Mouse (Mus musculus) hindbrain, embryonic 16.5 days (tissue): ENCODE results near the gene Ptpra. TPM values are rescaled to one million over a fixed set of nuclear protein-coding genes. Genes with fewer than 3 reads are reported as not detected.
"Not testable (repeated sequence)": the region's sequence is repeated elsewhere in the genome, so short reads cannot be mapped to it uniquely, and the experiment has no call there.

Experiments used
- ATAC-seq: fragments of 200-750 bp; cut with Nextera tagmentation; 2 replicates; pipeline ENCODE4 v1.8.0; 2017; ENCODE audit warnings: moderate TSS enrichment, moderate library complexity
- H3K27ac ChIP-seq: fragments of 300-500 bp; sonication (generic); 2 replicates; pipeline ENCODE4 v1.5.1; 2014; ENCODE audit warnings: low read depth, mild to moderate bottlenecking, control low read depth, low read length, moderate library complexity
- H3K27me3 ChIP-seq: fragments of 300-500 bp; sonication (generic); replicated peaks from 2 replicates; pipeline ENCODE4 v1.6.1; 2014; ENCODE audit warnings: low read length; ENCODE audit not compliant: control insufficient read depth, insufficient read depth
- H3K36me3 ChIP-seq: fragments of 300-500 bp; sonication (generic); 2 replicates; pipeline ENCODE4 v1.6.1; 2014; ENCODE audit warnings: mild to moderate bottlenecking, low read length, moderate library complexity, mixed read lengths; ENCODE audit not compliant: control insufficient read depth, insufficient read depth
- H3K4me1 ChIP-seq: fragments of 300-500 bp; sonication (generic); 2 replicates; pipeline ENCODE4 v1.6.1; 2014; ENCODE audit warnings: low read depth, low read length; ENCODE audit not compliant: control insufficient read depth, insufficient read depth
- H3K4me2 ChIP-seq: fragments of 300-500 bp; sonication (generic); 2 replicates; pipeline ENCODE4 v1.6.1; 2014; ENCODE audit warnings: mild to moderate bottlenecking, low read length, control low read depth, moderate library complexity
- H3K4me3 ChIP-seq: fragments of 300-500 bp; sonication (generic); 2 replicates; pipeline ENCODE4 v1.5.1; 2014; ENCODE audit warnings: mild to moderate bottlenecking, low read length, control low read depth, moderate library complexity
- H3K9ac ChIP-seq: fragments of 300-500 bp; sonication (generic); 2 replicates; pipeline ENCODE4 v1.6.1; 2014; ENCODE audit warnings: low read depth, mild to moderate bottlenecking, control low read depth, low read length, moderate library complexity
- H3K9me3 ChIP-seq: fragments of 300-500 bp; sonication (generic); 2 replicates; pipeline ENCODE4 v1.6.1; 2014; ENCODE audit warnings: mild to moderate bottlenecking, low read length, moderate library complexity; ENCODE audit not compliant: control insufficient read depth
- WGBS: fragments of 180-500 bp; shearing (Covaris S2); extraction: QIAGEN DNeasy Blood & Tissue Kit; methylation state at CpG from one replicate; pipeline ENCODE4 v1.1.7; 2014; 5-methylcytosine and 5-hydroxymethylcytosine counted together
- polyA plus RNA-seq: library from polyadenylated mRNA; unstranded; fragments of >200 nt; fragmentation: Nextera tagmentation; extraction: Ambion mirVana; gene quantifications from 2 replicates; pipeline ENCODE4 v1.2.1, GENCODE M21; 2015

The Ptpra gene
- polyA plus RNA-seq, 1 experiment from 2014 or later = 134 TPM

DNA sequence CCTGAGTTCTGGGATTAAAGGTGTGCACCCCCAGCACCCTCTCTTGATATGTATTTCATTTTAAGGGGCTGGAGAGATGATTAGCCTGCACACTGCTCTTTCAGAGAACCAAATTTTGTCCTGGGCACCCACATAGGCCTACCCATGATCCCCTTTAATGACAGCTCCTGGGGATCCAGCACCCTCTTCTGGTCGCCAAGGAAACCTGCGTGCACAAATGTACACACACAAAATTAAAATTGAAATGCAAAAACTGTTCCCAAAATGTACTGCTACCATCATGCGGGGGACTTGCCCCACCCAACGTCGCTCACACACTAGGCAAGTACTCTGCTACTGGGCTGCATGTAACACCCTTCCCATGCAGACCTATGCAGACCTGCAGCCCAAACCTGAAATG, 124.9 kb downstream of the Ptpra start:
- Histone ChIP-seq H3K9ac (no peak overlapping the region), H3K36me3 (no peaks in the 10 kb centered on the region), H3K4me2 (no peak overlapping the region), H3K27me3 (peaks cover 40% of the 10 kb centered on the region), H3K27ac (no peak overlapping the region), H3K4me1 (peaks cover 3% of the 10 kb centered on the region; the same call in 1 of the 2 replicates), H3K9me3 (no peaks in the 10 kb centered on the region), H3K4me3 (no peak overlapping the region)
- ATAC-seq = no peak
- 84% methylated on average over 5 of the region's 5 CpGs for WGBS

DNA sequence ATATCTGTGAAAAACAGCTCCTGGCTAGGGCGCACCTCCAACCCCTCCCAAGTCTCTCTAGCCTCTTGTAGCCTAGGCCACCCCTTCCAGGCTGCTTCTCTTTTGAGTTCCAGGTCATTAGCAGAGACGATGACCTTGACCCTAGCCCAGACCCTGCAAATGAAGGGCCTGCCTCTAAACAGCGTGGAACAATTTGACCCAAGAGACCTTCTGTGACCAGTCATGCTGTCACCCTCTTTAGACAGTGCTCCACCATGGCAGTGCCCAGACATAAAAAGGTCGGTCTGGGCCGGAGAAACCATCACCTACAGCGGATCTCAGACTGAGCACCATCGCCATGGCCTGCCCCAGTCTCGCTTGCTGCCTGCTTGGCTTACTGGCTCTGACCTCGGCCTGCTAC, 125.8 kb downstream of the Ptpra start, which contains the start of gene Oxt:
TSS of gene Oxt (plus strand) at position 301 of the 400 bp plus-strand sequence.
- WGBS = 43% methylated on average over 9 of the region's 9 CpGs
- H3K9ac ChIP-seq = peak within 1 kb of the TSS; percentile 51

DNA sequence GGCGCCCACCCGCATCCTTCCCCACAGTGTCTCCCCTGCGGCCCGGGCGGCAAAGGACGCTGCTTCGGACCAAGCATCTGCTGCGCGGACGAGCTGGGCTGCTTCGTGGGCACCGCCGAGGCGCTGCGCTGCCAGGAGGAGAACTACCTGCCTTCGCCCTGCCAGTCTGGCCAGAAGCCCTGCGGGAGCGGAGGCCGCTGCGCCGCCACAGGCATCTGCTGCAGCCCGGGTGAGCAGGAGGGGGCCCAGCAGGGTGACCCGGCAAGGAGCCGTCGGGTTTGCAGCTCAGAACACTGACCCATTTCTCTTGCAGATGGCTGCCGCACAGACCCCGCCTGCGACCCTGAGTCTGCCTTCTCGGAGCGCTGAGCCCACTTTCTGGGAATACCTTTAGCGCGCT, 126.5 kb downstream of the Ptpra start:
- peak overlapping the region; percentile 33 for H3K4me3 ChIP-seq
- peak overlapping the region; percentile 54 for H3K4me2 ChIP-seq
- H3K9me3 ChIP-seq, H3K36me3 ChIP-seq, ATAC-seq, H3K27ac ChIP-seq: not testable (repeated sequence)
- H3K4me1 ChIP-seq = peaks cover 12% of the 10 kb centered on the region
- peak overlapping the region; percentile 51 for H3K9ac ChIP-seq
- 3% methylated on average over 30 of the region's 32 CpGs for WGBS
- peaks cover 54% of the 10 kb centered on the region for H3K27me3 ChIP-seq

More for the DNA sequence above, 125.8 kb downstream of the Ptpra start, which contains the start of gene Oxt:
- Histone ChIP-seq H3K27ac (no peak within 1 kb of the TSS), H3K36me3 (no peaks in the 10 kb centered on the region), H3K27me3 (peaks cover 48% of the 10 kb centered on the region), H3K4me1 (peaks cover 8% of the 10 kb centered on the region), H3K4me3 (peak within 1 kb of the TSS; percentile 33), H3K4me2 (peak within 1 kb of the TSS; percentile 54), H3K9me3 (no peaks in the 10 kb centered on the region)
- ATAC-seq = no peak

DNA sequence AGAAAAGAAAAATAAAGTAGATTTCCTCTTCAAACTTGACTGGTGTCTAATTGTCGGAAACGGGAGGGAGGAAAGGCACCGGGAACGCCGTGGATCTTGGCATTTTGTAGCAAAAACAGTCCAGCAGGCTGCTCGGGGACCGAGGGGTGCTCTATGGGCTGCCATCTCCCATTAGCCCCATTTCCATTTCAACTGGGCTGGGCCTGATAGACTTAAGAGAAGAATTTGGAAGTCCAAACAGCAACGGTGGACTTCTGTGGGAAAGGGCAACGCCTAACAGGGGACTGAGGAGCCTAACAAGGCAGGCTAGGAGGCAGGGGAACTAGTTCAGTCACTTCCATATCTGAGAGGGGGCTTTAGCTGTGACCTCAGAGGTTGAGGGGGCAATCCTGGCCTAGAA, 126.9 kb downstream of the Ptpra start:
- H3K4me1 ChIP-seq = peaks cover 12% of the 10 kb centered on the region
- no peak overlapping the region for H3K27ac ChIP-seq
- H3K36me3 ChIP-seq = no peaks in the 10 kb centered on the region
- no peaks in the 10 kb centered on the region for H3K9me3 ChIP-seq
- H3K4me3 ChIP-seq = no peak overlapping the region; the same call in 1 of the 2 replicates
- 5% methylated on average over 9 of the region's 9 CpGs for WGBS
- H3K9ac ChIP-seq = no peak overlapping the region
- no peak overlapping the region; the same call in 1 of the 2 replicates for H3K4me2 ChIP-seq
- peaks cover 58% of the 10 kb centered on the region for H3K27me3 ChIP-seq
- ATAC-seq = no peak

DNA sequence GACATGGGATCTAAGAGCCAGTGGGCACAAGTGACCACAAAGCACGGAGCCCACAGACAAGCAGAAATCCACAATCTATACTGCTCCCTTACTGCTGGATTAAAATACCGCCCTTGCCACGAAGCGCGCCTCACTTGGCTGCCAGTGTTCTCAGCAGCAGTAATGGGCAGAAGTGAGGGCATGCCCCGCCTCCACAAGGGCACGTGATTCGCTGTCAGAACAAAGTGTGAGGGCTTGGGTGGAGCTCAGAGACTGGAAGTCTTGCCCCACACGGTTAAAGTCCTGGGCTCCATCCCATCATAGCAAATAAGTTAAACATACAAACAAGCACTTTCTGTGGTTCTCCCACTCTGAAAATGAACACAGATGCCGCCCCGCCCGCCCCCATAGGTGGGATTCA, 127.6 kb downstream of the Ptpra start:
- ATAC-seq = no peak
- WGBS = 5% methylated on average over 12 of the region's 12 CpGs

DNA sequence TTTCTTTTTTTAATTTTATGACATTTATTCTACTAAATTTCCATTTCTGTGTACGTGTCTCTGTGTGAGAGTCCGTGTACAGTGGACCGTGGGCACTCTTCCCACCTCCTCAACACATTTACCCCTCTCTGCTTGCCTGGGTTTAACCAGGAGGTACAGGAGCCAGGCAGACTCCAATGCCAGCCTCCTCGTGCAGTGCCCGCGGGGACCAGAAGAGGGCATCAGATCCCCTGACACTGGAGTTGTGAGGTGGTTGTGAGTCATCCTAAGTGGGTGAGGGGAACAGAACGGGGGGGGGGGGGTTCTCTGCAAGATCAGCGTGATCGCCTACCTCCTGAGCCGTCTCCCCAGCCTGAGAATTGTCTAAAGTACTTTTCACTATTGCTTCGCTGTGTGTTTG, 128.1 kb downstream of the Ptpra start:
- H3K36me3 ChIP-seq = no peaks in the 10 kb centered on the region
- no peak overlapping the region for H3K27ac ChIP-seq
- peaks cover 12% of the 10 kb centered on the region for H3K4me1 ChIP-seq
- WGBS = 6% methylated on average over 11 of the region's 11 CpGs
- ATAC-seq = no peak
- H3K4me3 ChIP-seq = no peak overlapping the region
- no peak overlapping the region for H3K4me2 ChIP-seq
- peaks cover 64% of the 10 kb centered on the region for H3K27me3 ChIP-seq
- no peaks in the 10 kb centered on the region for H3K9me3 ChIP-seq
- no peak overlapping the region for H3K9ac ChIP-seq

More for the DNA sequence above, 127.6 kb downstream of the Ptpra start:
- H3K9me3 ChIP-seq = no peaks in the 10 kb centered on the region
- no peak overlapping the region for H3K9ac ChIP-seq
- H3K4me1 ChIP-seq = peaks cover 12% of the 10 kb centered on the region
- H3K4me3 ChIP-seq = no peak overlapping the region
- H3K4me2 ChIP-seq = no peak overlapping the region
- peaks cover 64% of the 10 kb centered on the region for H3K27me3 ChIP-seq
- no peak overlapping the region for H3K27ac ChIP-seq
- no peaks in the 10 kb centered on the region for H3K36me3 ChIP-seq

DNA sequence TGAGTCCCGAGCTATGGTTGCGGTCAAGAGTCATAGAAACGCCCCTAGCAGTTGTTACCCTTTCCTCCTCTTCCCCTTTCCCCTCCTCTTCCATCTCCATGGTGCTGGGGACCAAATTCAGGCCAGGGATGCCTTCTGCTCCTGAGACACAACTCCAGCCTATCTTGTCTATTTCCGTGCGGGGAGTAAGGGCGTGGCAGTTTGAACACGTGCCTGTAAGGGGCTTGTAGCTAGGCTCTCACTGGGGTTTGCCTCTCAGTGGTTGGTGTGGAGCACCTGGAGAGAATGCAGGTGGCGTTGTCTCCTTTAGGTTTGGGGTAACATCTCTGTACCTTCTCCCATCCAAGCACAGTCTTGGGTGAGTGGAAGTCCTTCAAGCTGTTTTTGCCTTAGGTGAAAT, 129.7 kb downstream of the Ptpra start:
- WGBS = 6% methylated on average over 8 of the region's 8 CpGs
- H3K27ac ChIP-seq = no peak overlapping the region

DNA sequence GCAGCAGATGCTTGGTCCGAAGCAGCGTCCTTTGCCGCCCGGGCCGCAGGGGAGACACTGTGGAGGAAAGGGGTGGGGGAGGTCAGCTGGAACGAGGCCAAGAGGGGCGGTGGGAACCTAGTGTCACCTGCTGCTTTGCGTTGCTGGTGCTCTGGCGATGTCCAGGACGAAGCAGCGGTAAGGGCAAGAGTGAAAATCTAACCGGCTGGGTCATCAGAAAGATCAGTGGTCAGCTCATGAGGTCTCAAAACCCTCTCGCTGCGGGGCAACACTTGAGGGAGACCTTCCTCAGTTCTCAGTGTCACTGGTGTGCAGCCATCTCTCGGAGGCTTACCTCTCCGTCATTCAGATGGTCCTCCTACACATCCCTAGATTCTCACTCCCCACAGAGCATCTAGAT, 131.1 kb downstream of the Ptpra start:
- 2% methylated on average over 16 of the region's 16 CpGs for WGBS
- H3K4me1 ChIP-seq = peaks cover 12% of the 10 kb centered on the region
- H3K4me2 ChIP-seq = peak overlapping the region; percentile 52
- H3K9ac ChIP-seq = peak overlapping the region; percentile 38; the same call in 1 of the 2 replicates
- no peaks in the 10 kb centered on the region for H3K9me3 ChIP-seq
- no peak for ATAC-seq
- peaks cover 52% of the 10 kb centered on the region for H3K27me3 ChIP-seq
- H3K27ac ChIP-seq = no peak overlapping the region
- H3K4me3 ChIP-seq = peak overlapping the region; percentile 33
- H3K36me3 ChIP-seq = no peaks in the 10 kb centered on the region

More for the DNA sequence above, 129.7 kb downstream of the Ptpra start:
- peaks cover 64% of the 10 kb centered on the region for H3K27me3 ChIP-seq
- no peak overlapping the region; the same call in 1 of the 2 replicates for H3K9ac ChIP-seq
- peaks cover 12% of the 10 kb centered on the region for H3K4me1 ChIP-seq
- no peak for ATAC-seq
- H3K9me3 ChIP-seq = no peaks in the 10 kb centered on the region
- no peak overlapping the region for H3K4me2 ChIP-seq
- H3K36me3 ChIP-seq = no peaks in the 10 kb centered on the region
- H3K4me3 ChIP-seq = no peak overlapping the region

DNA sequence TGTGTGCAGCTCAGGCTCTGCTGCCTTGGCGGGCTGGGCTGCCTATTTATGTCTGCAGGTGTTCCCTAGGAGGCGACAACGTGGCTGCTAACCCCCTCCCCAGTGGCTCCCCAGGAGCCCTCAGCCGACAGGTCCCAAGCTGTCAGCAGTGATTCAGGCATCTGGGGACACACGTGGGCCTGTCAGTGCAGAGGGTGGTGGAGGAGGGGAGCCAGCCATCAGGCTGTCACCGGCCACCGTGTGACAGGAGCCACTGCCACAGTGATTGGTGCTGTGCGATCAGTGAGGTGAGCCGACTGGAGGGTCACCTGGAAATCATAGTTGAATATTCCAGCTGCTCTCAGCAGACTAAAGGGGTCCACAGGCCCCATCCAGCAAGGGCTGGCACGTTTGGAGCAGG, 132.5 kb downstream of the Ptpra start, which contains the start of gene Avp:
TSS of gene Avp (minus strand) at position 3 of the 400 bp plus-strand sequence.
- H3K9me3 ChIP-seq = no peaks in the 10 kb centered on the region
- H3K9ac ChIP-seq = no peak within 1 kb of the TSS
- no peak within 1 kb of the TSS for H3K4me2 ChIP-seq
- H3K27ac ChIP-seq = no peak within 1 kb of the TSS
- 34% methylated on average over 10 of the region's 10 CpGs for WGBS
- peaks cover 47% of the 10 kb centered on the region for H3K27me3 ChIP-seq
- no peak for ATAC-seq
- H3K4me1 ChIP-seq = peaks cover 9% of the 10 kb centered on the region
- no peaks in the 10 kb centered on the region for H3K36me3 ChIP-seq
- H3K4me3 ChIP-seq = no peak within 1 kb of the TSS
